Mouse (Mus musculus) CH12.LX (cell line): Measurements from ENCODE around the gene Gm27021. TPM values are rescaled to one million over a fixed set of nuclear protein-coding genes. Genes with fewer than 3 reads are reported as not detected.

ENCODE experiments used
- DNase-seq: peaks from one replicate; pipeline ENCODE4 v3.0.0-alpha.2; 2013; ENCODE audit errors: extremely low read depth
- H3K27ac ChIP-seq: 2 replicates; pipeline ENCODE4 v1.5.1; 2012; ENCODE audit warnings: low read depth, mild to moderate bottlenecking, control low read depth, moderate library complexity; ENCODE audit not compliant: insufficient read depth
- H3K27me3 ChIP-seq: replicated peaks from 2 replicates; pipeline ENCODE3; 2012; ENCODE audit warnings: inconsistent platforms
- H3K36me3 ChIP-seq, 2 experiments: replicated peaks in 1 of 2; 2 replicates each; pipeline versions ENCODE3 to v1.6.1; 2012; ENCODE audit warnings: inconsistent platforms in 1 of 2, low read length in 1 of 2, mild to moderate bottlenecking in 1 of 2, mixed read lengths in 1 of 2, moderate library complexity in 1 of 2; ENCODE audit not compliant: control insufficient read depth in 1 of 2, insufficient read depth in 1 of 2
- H3K4me1 ChIP-seq, 2 experiments: 2 replicates each; pipeline ENCODE4 v1.6.1; 2012; ENCODE audit warnings: inconsistent platforms in 1 of 2, moderate library complexity in 1 of 2; ENCODE audit not compliant: insufficient read depth in 2 of 2, control insufficient read depth in 1 of 2
- H3K4me2 ChIP-seq: 2 replicates; pipeline ENCODE4 v1.6.1; 2012; ENCODE audit warnings: low read depth, mild to moderate bottlenecking, control low read depth; ENCODE audit not compliant: poor library complexity, insufficient read depth, severe bottlenecking
- H3K4me3 ChIP-seq, 3 experiments: fragments of 150-350 bp in 1 of 3; sonication (generic) in 1 of 3; replicated peaks in 1 of 3; 2 replicates each; pipeline versions ENCODE3 to v1.5.1; 2011 to 2012; ENCODE audit warnings: low read depth in 2 of 3, low read length in 2 of 3, mild to moderate bottlenecking in 2 of 3, moderate library complexity in 2 of 3, control low read depth in 1 of 3, improper control_type of control experiment in 1 of 3, inconsistent platforms in 1 of 3, mixed read lengths in 1 of 3; ENCODE audit not compliant: poor library complexity in 1 of 3
- H3K79me2 ChIP-seq: replicated peaks from 2 replicates; pipeline ENCODE4 v1.6.1; 2012; ENCODE audit warnings: mild to moderate bottlenecking, moderate library complexity; ENCODE audit not compliant: control insufficient read depth, poor library complexity, insufficient read depth, severe bottlenecking; ENCODE audit errors: extremely low read depth
- H3K9ac ChIP-seq: 2 replicates; pipeline ENCODE4 v1.6.1; 2012; ENCODE audit warnings: low read depth, mild to moderate bottlenecking, control low read depth, moderate library complexity; ENCODE audit not compliant: insufficient read depth
- H3K9me3 ChIP-seq: replicated peaks from 2 replicates; pipeline ENCODE3; 2012; ENCODE audit warnings: low read length, inconsistent platforms, mixed read lengths
- CTCF ChIP-seq, 2 experiments: IDR thresholded peaks in 1 of 2; conservative IDR thresholded peaks in 1 of 2; 2 replicates each; pipeline ENCODE4 v1.5.1; 2011 to 2012; ENCODE audit warnings: low read depth in 2 of 2, low read length in 2 of 2, improper control_type of control experiment in 1 of 2, inconsistent platforms in 1 of 2, mild to moderate bottlenecking in 1 of 2, moderate library complexity in 1 of 2
- ELF1 ChIP-seq: IDR thresholded peaks from 2 replicates; pipeline ENCODE4 v1.6.1; 2014; ENCODE audit warnings: low read depth, mild to moderate bottlenecking, inconsistent platforms, low read length, improper control_type of control experiment
- ETS1 ChIP-seq: conservative IDR thresholded peaks from 2 replicates; pipeline ENCODE4 v1.6.1; 2012; ENCODE audit warnings: low read depth, mild to moderate bottlenecking, inconsistent platforms, low read length, improper control_type of control experiment, moderate library complexity
- GABPA ChIP-seq: IDR thresholded peaks from 2 replicates; pipeline ENCODE4 v1.6.1; 2012; ENCODE audit warnings: low read depth, low read length, improper control_type of control experiment, inconsistent platforms; ENCODE audit not compliant: insufficient replicate concordance
- HCFC1 ChIP-seq: IDR thresholded peaks from 2 replicates; pipeline ENCODE4 v1.6.1; 2012; ENCODE audit warnings: low read depth, mild to moderate bottlenecking, inconsistent platforms, low read length, improper control_type of control experiment
- IRF4 ChIP-seq: IDR thresholded peaks from 2 replicates; pipeline ENCODE4 v1.6.1; 2014; ENCODE audit warnings: low read depth, mild to moderate bottlenecking, inconsistent platforms, low read length, improper control_type of control experiment
- JUND ChIP-seq: conservative IDR thresholded peaks from 2 replicates; pipeline ENCODE4 v1.6.1; 2011; ENCODE audit warnings: low read depth, low read length, improper control_type of control experiment
- MAFK ChIP-seq: IDR thresholded peaks from 2 replicates; pipeline ENCODE4 v1.6.1; 2011; ENCODE audit warnings: low read length, improper control_type of control experiment; ENCODE audit not compliant: insufficient replicate concordance
- MAX ChIP-seq: IDR thresholded peaks from 2 replicates; pipeline ENCODE4 v1.6.1; 2011; ENCODE audit warnings: low read length, improper control_type of control experiment
- MXI1 ChIP-seq: IDR thresholded peaks from 2 replicates; pipeline ENCODE4 v1.6.1; 2011; ENCODE audit warnings: mild to moderate bottlenecking, low read depth, low read length, improper control_type of control experiment
- NELFE ChIP-seq: IDR thresholded peaks from 2 replicates; pipeline ENCODE4 v1.6.1; 2011; ENCODE audit warnings: low read depth, low read length, improper control_type of control experiment
- NRF1 ChIP-seq: IDR thresholded peaks from 2 replicates; pipeline ENCODE4 v1.6.1; 2014; ENCODE audit warnings: low read depth, mild to moderate bottlenecking, inconsistent platforms, low read length, improper control_type of control experiment, moderate library complexity
- PAX5 ChIP-seq: IDR thresholded peaks from 2 replicates; pipeline ENCODE4 v1.6.1; 2012; ENCODE audit warnings: low read length, inconsistent platforms, mixed read lengths
- POLR2A ChIP-seq: IDR thresholded peaks from 2 replicates; pipeline ENCODE4 v1.6.1; 2011; ENCODE audit warnings: low read depth, mild to moderate bottlenecking, improper control_type of control experiment, low read length
- TBP ChIP-seq: conservative IDR thresholded peaks from 2 replicates; pipeline ENCODE4 v1.6.1; 2011; ENCODE audit warnings: low read depth, low read length, improper control_type of control experiment
- USF1 ChIP-seq: IDR thresholded peaks from 2 replicates; pipeline ENCODE4 v1.6.1; 2014; ENCODE audit warnings: low read depth, mild to moderate bottlenecking, inconsistent platforms, low read length, improper control_type of control experiment
- ZMIZ1 ChIP-seq: IDR thresholded peaks from 2 replicates; pipeline ENCODE4 v1.6.1; 2012; ENCODE audit warnings: low read depth, mild to moderate bottlenecking, inconsistent platforms, low read length, improper control_type of control experiment
- dilution Hi-C: fragments of 300-500 bp; cut with MboI; formaldehyde crosslinking; loops from 2 replicates; pipeline ENCODE4 v1.14.3; 2020; ENCODE audit warnings: low sequenced_read_pairs; ENCODE audit not compliant: extremely low pct_unique_long_range_greater_than_20kb, extremely low pct_ligation_motif_present
- in situ Hi-C: fragments of 300-500 bp; cut with MboI; formaldehyde crosslinking; loops from 3 replicates; pipeline ENCODE4 v1.14.3; 2019; ENCODE audit warnings: low sequenced_read_pairs, low pct_ligation_motif_present, low pct_unique_long_range_greater_than_20kb, mixed read lengths
- polyA plus RNA-seq: library from polyadenylated mRNA; unstranded; fragments of >175 nt; gene quantifications from 2 replicates; pipeline ENCODE4 v1.2.1, GENCODE M21; 2012; ENCODE audit warnings: low read depth; ENCODE audit not compliant: insufficient read length
- total RNA-seq, 2 experiments: library from RNA; depleted of rRNA; stranded (reverse); fragments of 300-350 nt in 1 of 2; fragments of >200 nt in 1 of 2; gene quantifications; 2 replicates each; pipeline ENCODE4 v1.2.3; 2012 to 2014

Gene Gm27021
- total and polyA plus RNA-seq, 3 experiments, result 1.0 to 1.1 TPM; not detected in 1

GRCm38 (mm10) chr8:120685591-120685990 is 17.7 kb upstream of the Gm27021 start:
- TF ChIP-seq MAX (no peak), IRF4 (no peak), MXI1 (no peak), PAX5 (no peak), ZMIZ1 (no peak), ETS1 (no peak), CTCF (conservative IDR thresholded peaks at IDR 0.05 in 1 of 2, IDR thresholded peaks at IDR 0.05 in 1 of 2; ENCODE audit: low read depth in 2 of 2, low read length in 2 of 2) (no peak), HCFC1 (no peak), POLR2A (no peak), MAFK (no peak), JUND (no peak), ELF1 (no peak), TBP (no peak), NRF1 (no peak), USF1 (no peak), GABPA (no peak), NELFE (no peak)
- H3K27ac ChIP-seq, result no peak overlapping the region
- H3K4me2 ChIP-seq, result no peak overlapping the region
- DNase-seq, result no peak
- peak overlapping the region in 1 of 3 experiments; percentile 16 for H3K4me3 ChIP-seq
- no peaks in the 10 kb centered on the region for H3K9me3 ChIP-seq
- in situ Hi-C loops, result no loop called here
- no peaks in the 10 kb centered on the region for H3K36me3 ChIP-seq
- H3K27me3 ChIP-seq, result peaks cover 23% of the 10 kb centered on the region
- no peaks in the 10 kb centered on the region for H3K79me2 ChIP-seq
- peaks cover 24 to 57% of the 10 kb centered on the region in 2 experiments for H3K4me1 ChIP-seq
- H3K9ac ChIP-seq, result no peak overlapping the region
- dilution Hi-C loops, result no loop called here

GRCm38 (mm10) chr8:120685097-120685496 is 17.2 kb upstream of the Gm27021 start:
- H3K4me1 ChIP-seq, result peaks cover 24 to 57% of the 10 kb centered on the region in 2 experiments
- DNase-seq, result peak; percentile 41
- no peak overlapping the region for H3K9ac ChIP-seq
- peaks cover 19% of the 10 kb centered on the region for H3K27me3 ChIP-seq
- peak overlapping the region in 1 of 3 experiments; percentile 16 for H3K4me3 ChIP-seq
- TF ChIP-seq TBP, result no peak
- TF ChIP-seq GABPA, result no peak
- H3K4me2 ChIP-seq, result no peak overlapping the region
- H3K79me2 ChIP-seq, result no peaks in the 10 kb centered on the region
- no peaks in the 10 kb centered on the region for H3K36me3 ChIP-seq
- no peak overlapping the region for H3K27ac ChIP-seq
- dilution Hi-C loops (no loop called here), in situ Hi-C loops (no loop called here)
- no peaks in the 10 kb centered on the region for H3K9me3 ChIP-seq
